Mouse (Mus musculus) large intestine, adult 2 months (tissue): ENCODE measurements around the gene Podxl2. TPM values are rescaled to one million over a fixed set of nuclear protein-coding genes. Genes with fewer than 3 reads are reported as not detected.

ENCODE experiments used
- DNase-seq: peaks from one replicate; pipeline ENCODE4 v3.0.0-alpha.2; 2012; ENCODE audit warnings: low read depth, low spot score
- WGBS: fragments of 180-500 bp; shearing (Covaris S2); methylation state at CpG from one replicate; pipeline ENCODE4 v1.1.7; 2018; 5-methylcytosine and 5-hydroxymethylcytosine counted together
- polyA plus RNA-seq: library from polyadenylated mRNA; depleted of rRNA; stranded (reverse); fragments of >200 nt; gene quantifications from 2 replicates; pipeline ENCODE4 v1.2.3, GENCODE M21; 2012; rRNA removed

The Podxl2 gene
- polyA plus RNA-seq, 1 experiment = 7.1 TPM

- 63% methylated on average over 23 of the region's 23 CpGs for WGBS
- DNase-seq = no peak
These were observed 65.5 kb downstream of the Podxl2 start for GRCm38 (mm10) chr6:88809091-88810037.

GRCm38 (mm10) chr6:88804966-88805577 is 69.8 kb downstream of the Podxl2 start:
- DNase-seq = no peak
- 75% methylated on average over 17 of the region's 17 CpGs for WGBS

- WGBS = 55% methylated on average over 4 of the region's 4 CpGs
- DNase-seq = no peak
These were observed 70.7 kb downstream of the Podxl2 start for GRCm38 (mm10) chr6:88803957-88804695.

GRCm38 (mm10) chr6:88803051-88803450 is 71.8 kb downstream of the Podxl2 start:
- WGBS = 75% methylated on average over 7 of the region's 7 CpGs

GRCm38 (mm10) chr6:88800735-88801134 is 74.1 kb downstream of the Podxl2 start:
- 52% methylated on average over 3 of the region's 3 CpGs for WGBS
- DNase-seq = no peak

More at GRCm38 (mm10) chr6:88803051-88803450, 71.8 kb downstream of the Podxl2 start:
- DNase-seq = no peak

- DNase-seq = no peak
- 75% methylated on average over 7 of the region's 7 CpGs for WGBS
These were observed 74.7 kb downstream of the Podxl2 start for GRCm38 (mm10) chr6:88800191-88800590.

GRCm38 (mm10) chr6:88794561-88794971 is 80.3 kb downstream of the Podxl2 start:
- no peak for DNase-seq
- WGBS = 72% methylated on average over 14 of the region's 14 CpGs

GRCm38 (mm10) chr6:88793872-88794271 is 81.0 kb downstream of the Podxl2 start:
- no peak for DNase-seq
- WGBS = 80% methylated on average over 13 of the region's 13 CpGs

GRCm38 (mm10) chr6:88793243-88793642 is 81.6 kb downstream of the Podxl2 start:
- WGBS = 75% methylated on average over 2 of the region's 2 CpGs
- DNase-seq = no peak

Other genes starting within 250 kb of the Podxl2 start
- 0.15 and 0.16 TPM in 2 replicates for gene Kbtbd12, start 237.1 kb downstream of the Podxl2 start, polyA plus RNA-seq
- 30.5 and 37.9 TPM in 2 replicates for gene Mgll, start 150.6 kb downstream of the Podxl2 start, polyA plus RNA-seq
- 41.3 and 53.3 TPM in 2 replicates for gene Abtb1, start 33.1 kb downstream of the Podxl2 start, polyA plus RNA-seq
- gene Mcm2, start 23.7 kb upstream of the Podxl2 start, polyA plus RNA-seq = 27.9 and 33.8 TPM in 2 replicates
- gene Tpra1, start 27.2 kb upstream of the Podxl2 start, polyA plus RNA-seq = 112 and 127 TPM in 2 replicates